Mouse (Mus musculus) C2C12 (cell line): ENCODE measurements around the gene Hoxb5.

Experiments
- CTCF ChIP-seq: IDR thresholded peaks from one replicate; pipeline ENCODE4 v1.5.1; 2011; ENCODE audit not compliant: control insufficient read depth, insufficient read depth, insufficient read length
- MAX ChIP-seq: IDR thresholded peaks from one replicate; pipeline ENCODE4 v1.6.1; 2011; ENCODE audit warnings: mild to moderate bottlenecking, control low read depth
- USF1 ChIP-seq: IDR thresholded peaks from one replicate; pipeline ENCODE4 v1.6.1; 2011; ENCODE audit warnings: low read depth, mild to moderate bottlenecking, control low read depth, moderate library complexity

DNA sequence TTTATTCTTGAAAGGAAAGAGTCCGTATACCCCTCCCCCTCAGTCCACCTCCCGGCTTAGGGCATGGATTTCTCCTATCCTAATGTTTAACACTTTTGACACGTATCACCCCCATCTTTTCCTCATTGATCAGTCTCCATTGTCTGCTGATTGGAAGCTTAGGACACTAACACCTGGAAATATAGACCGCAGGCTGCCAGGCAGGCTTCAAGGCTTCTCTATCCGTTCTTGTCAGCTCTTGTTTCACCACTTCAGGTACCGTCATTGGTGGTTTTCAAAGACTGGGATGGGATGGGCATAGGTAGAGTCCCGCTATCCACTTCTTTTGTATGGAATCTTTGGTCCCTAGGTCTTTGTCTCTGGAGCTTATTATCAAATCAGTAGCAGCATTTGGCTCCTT, 24.0 kb downstream of the Hoxb5 start:
- TF ChIP-seq CTCF (no peak), MAX (no peak), USF1 (no peak)
